Mouse (Mus musculus) forebrain, postnatal 0 days (tissue): Measurements from ENCODE around the gene Mettl16. TPM values are rescaled to one million over a fixed set of nuclear protein-coding genes. Genes with fewer than 3 reads are reported as not detected.

Source experiments
- ATAC-seq: fragments of 200-750 bp; cut with Nextera tagmentation; 2 replicates; pipeline ENCODE4 v1.8.0; 2017; ENCODE audit warnings: mild to moderate bottlenecking, moderate library complexity
- DNase-seq: peaks from one replicate; pipeline ENCODE4 v3.0.0-alpha.2; 2015
- H3K27ac ChIP-seq: fragments of 300-500 bp; sonication (generic); 2 replicates; pipeline ENCODE4 v1.5.1; 2014; ENCODE audit warnings: low read depth, mild to moderate bottlenecking, antibody characterized with exemption, low read length, moderate library complexity, mixed read lengths
- H3K27me3 ChIP-seq: fragments of 300-500 bp; sonication (generic); 2 replicates; pipeline ENCODE4 v1.6.1; 2014; ENCODE audit warnings: mild to moderate bottlenecking, low read length, mixed read lengths; ENCODE audit not compliant: insufficient read depth
- H3K36me3 ChIP-seq: fragments of 300-500 bp; sonication (generic); 2 replicates; pipeline ENCODE4 v1.6.1; 2014; ENCODE audit warnings: mild to moderate bottlenecking, moderate library complexity; ENCODE audit not compliant: insufficient read depth
- H3K4me1 ChIP-seq: fragments of 300-500 bp; sonication (generic); 2 replicates; pipeline ENCODE4 v1.6.1; 2014; ENCODE audit warnings: antibody characterized with exemption; ENCODE audit not compliant: insufficient read depth
- H3K4me2 ChIP-seq: fragments of 300-500 bp; sonication (generic); 2 replicates; pipeline ENCODE4 v1.6.1; 2014; ENCODE audit warnings: low read depth, mild to moderate bottlenecking, moderate library complexity
- H3K4me3 ChIP-seq: fragments of 300-500 bp; sonication (generic); 2 replicates; pipeline ENCODE4 v1.5.1; 2014; ENCODE audit warnings: low read depth, low read length, mixed read lengths
- H3K9ac ChIP-seq: fragments of 300-500 bp; sonication (generic); 2 replicates; pipeline ENCODE4 v1.6.1; 2014; ENCODE audit warnings: mild to moderate bottlenecking
- H3K9me3 ChIP-seq: fragments of 300-500 bp; sonication (generic); 2 replicates; pipeline ENCODE4 v1.6.1; 2016; ENCODE audit warnings: low read length
- CTCF ChIP-seq: sonication (generic); IDR thresholded peaks from 2 replicates; pipeline ENCODE4 v1.5.1; 2016; ENCODE audit warnings: antibody characterized with exemption, control low read depth, low read depth
- WGBS: fragments of 180-500 bp; shearing (Covaris S2); extraction: QIAGEN DNeasy Blood & Tissue Kit; methylation state at CpG from one replicate; pipeline ENCODE4 v1.1.7; 2014; 5-methylcytosine and 5-hydroxymethylcytosine counted together
- polyA plus RNA-seq: library from polyadenylated mRNA; unstranded; fragments of >200 nt; fragmentation: Nextera tagmentation; extraction: Ambion mirVana; gene quantifications from 2 replicates; pipeline ENCODE4 v1.2.1, GENCODE M21; 2015
- total RNA-seq: library from RNA; depleted of rRNA; stranded (reverse); fragments of >200 nt; gene quantifications from 2 replicates; pipeline ENCODE4 v1.2.3, GENCODE M21; 2014

Mettl16 gene
- total and polyA plus RNA-seq, 2 experiments from 2014 or later = 18.7 to 22.0 TPM

GRCm38 (mm10) chr11:74827791-74828403 is 57.3 kb downstream of the Mettl16 start:
- WGBS = 79% methylated on average over 7 of the region's 7 CpGs

GRCm38 (mm10) chr11:74828404-74828931 is 57.8 kb downstream of the Mettl16 start:
- Histone ChIP-seq H3K27ac (no peak overlapping the region), H3K4me3 (no peak overlapping the region), H3K9me3 (no peaks in the 10 kb centered on the region), H3K36me3 (no peaks in the 10 kb centered on the region), H3K9ac (no peak overlapping the region), H3K4me1 (peaks cover 8% of the 10 kb centered on the region; the same call in 1 of the 2 replicates), H3K27me3 (no peaks in the 10 kb centered on the region), H3K4me2 (no peak overlapping the region)
- WGBS = 21% methylated on average over 2 of the region's 2 CpGs
- DNase-seq = no peak
- peak; percentile 20; the same call in 1 of the 2 replicates for TF ChIP-seq CTCF
- no peak for ATAC-seq

More at GRCm38 (mm10) chr11:74827791-74828403, 57.3 kb downstream of the Mettl16 start:
- H3K27me3 ChIP-seq = no peaks in the 10 kb centered on the region
- H3K4me1 ChIP-seq = peaks cover 6% of the 10 kb centered on the region; the same call in 1 of the 2 replicates
- no peaks in the 10 kb centered on the region for H3K36me3 ChIP-seq
- H3K9me3 ChIP-seq = no peaks in the 10 kb centered on the region
- no peak for DNase-seq
- ATAC-seq = no peak
- H3K27ac ChIP-seq = no peak overlapping the region
- no peak overlapping the region for H3K4me2 ChIP-seq
- TF ChIP-seq CTCF = no peak
- H3K4me3 ChIP-seq = no peak overlapping the region
- no peak overlapping the region for H3K9ac ChIP-seq

- peak overlapping the region; percentile 78 for H3K4me2 ChIP-seq
- 15% methylated on average over 11 of the region's 11 CpGs for WGBS
- peak overlapping the region; percentile 99 for H3K4me3 ChIP-seq
- ATAC-seq = no peak
- no peak overlapping the region for H3K27ac ChIP-seq
- peaks cover 11% of the 10 kb centered on the region; the same call in 1 of the 2 replicates for H3K4me1 ChIP-seq
- DNase-seq = no peak
- no peaks in the 10 kb centered on the region for H3K9me3 ChIP-seq
- no peak overlapping the region for H3K9ac ChIP-seq
- H3K27me3 ChIP-seq = no peaks in the 10 kb centered on the region
- TF ChIP-seq CTCF = no peak
- H3K36me3 ChIP-seq = no peaks in the 10 kb centered on the region
Measured at GRCm38 (mm10) chr11:74828965-74829550, 58.4 kb downstream of the Mettl16 start.

- under 1% methylated on average over 20 of the region's 20 CpGs for WGBS
- peak; percentile 37 for TF ChIP-seq CTCF
- ATAC-seq = peak; percentile 28
Measured at GRCm38 (mm10) chr11:74829812-74830211, 59.2 kb downstream of the Mettl16 start.

GRCm38 (mm10) chr11:74830256-74831161 is 59.9 kb downstream of the Mettl16 start, which contains the start of gene Mnt:
TSS of gene Mnt (plus strand) at chr11:74830920.
- 2% methylated on average over 70 of the region's 70 CpGs for WGBS
- peaks cover 11% of the 10 kb centered on the region; the same call in 1 of the 2 replicates for H3K4me1 ChIP-seq
- no peaks in the 10 kb centered on the region for H3K9me3 ChIP-seq
- ATAC-seq (peak; percentile 88), DNase-seq (peak; percentile 99)
- H3K4me2 ChIP-seq = peak within 1 kb of the TSS; percentile 78
- peak within 1 kb of the TSS; percentile 96 for H3K27ac ChIP-seq
- no peaks in the 10 kb centered on the region for H3K27me3 ChIP-seq
- H3K9ac ChIP-seq = peak within 1 kb of the TSS; percentile 97
- peak within 1 kb of the TSS; percentile 99 for H3K4me3 ChIP-seq
- TF ChIP-seq CTCF = 0 out of 2 replicates have a peak, but pooled peaks have one; percentile 16
- no peaks in the 10 kb centered on the region for H3K36me3 ChIP-seq

More at GRCm38 (mm10) chr11:74829812-74830211, 59.2 kb downstream of the Mettl16 start:
- H3K4me3 ChIP-seq = peak overlapping the region; percentile 99
- DNase-seq = no peak
- H3K36me3 ChIP-seq = no peaks in the 10 kb centered on the region
- peaks cover 11% of the 10 kb centered on the region; the same call in 1 of the 2 replicates for H3K4me1 ChIP-seq
- no peaks in the 10 kb centered on the region for H3K27me3 ChIP-seq
- no peaks in the 10 kb centered on the region for H3K9me3 ChIP-seq
- peak overlapping the region; percentile 96 for H3K27ac ChIP-seq
- H3K9ac ChIP-seq = peak overlapping the region; percentile 97
- H3K4me2 ChIP-seq = peak overlapping the region; percentile 78

GRCm38 (mm10) chr11:74831191-74831605 is 60.6 kb downstream of the Mettl16 start:
- Histone ChIP-seq H3K9ac (peak overlapping the region; percentile 97), H3K9me3 (no peaks in the 10 kb centered on the region), H3K36me3 (no peaks in the 10 kb centered on the region), H3K4me1 (peaks cover 11% of the 10 kb centered on the region; the same call in 1 of the 2 replicates), H3K4me2 (peak overlapping the region; percentile 78), H3K4me3 (peak overlapping the region; percentile 99), H3K27ac (peak overlapping the region; percentile 96), H3K27me3 (no peaks in the 10 kb centered on the region)
- 2% methylated on average over 34 of the region's 35 CpGs for WGBS
- peak; percentile 64 for DNase-seq
- ATAC-seq = no peak
- no peak for TF ChIP-seq CTCF
